Mouse (Mus musculus): Measurements from ENCODE around the gene Gm45062.
"Not testable (repeated sequence)": the region's sequence is repeated elsewhere in the genome, so short reads cannot be mapped to it uniquely, and the experiment has no call there.

Gene Gm45062

DNA sequence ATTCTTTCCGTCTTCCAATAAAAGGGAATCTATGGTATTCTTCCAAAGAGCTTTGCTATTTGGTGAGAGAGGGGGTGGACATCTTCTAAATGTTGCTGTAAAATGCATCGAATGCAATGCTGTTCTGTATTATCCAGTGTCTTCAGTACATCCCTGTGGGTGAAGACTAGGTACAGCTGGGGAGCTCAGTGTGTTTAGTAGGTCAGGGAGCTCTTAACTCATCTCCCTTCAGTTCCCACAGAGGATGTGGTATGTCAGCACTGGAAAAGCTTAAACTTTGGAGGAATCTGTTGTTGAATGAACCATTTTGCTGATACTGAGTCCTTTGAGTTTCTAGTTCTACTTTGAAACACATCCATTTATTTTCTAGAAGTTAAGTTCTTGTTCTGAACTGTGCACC, 53.3 kb downstream of the Gm45062 start:
- no peak for DNase-seq (ENCODE audit: low spot score in 2 of 2)

DNA sequence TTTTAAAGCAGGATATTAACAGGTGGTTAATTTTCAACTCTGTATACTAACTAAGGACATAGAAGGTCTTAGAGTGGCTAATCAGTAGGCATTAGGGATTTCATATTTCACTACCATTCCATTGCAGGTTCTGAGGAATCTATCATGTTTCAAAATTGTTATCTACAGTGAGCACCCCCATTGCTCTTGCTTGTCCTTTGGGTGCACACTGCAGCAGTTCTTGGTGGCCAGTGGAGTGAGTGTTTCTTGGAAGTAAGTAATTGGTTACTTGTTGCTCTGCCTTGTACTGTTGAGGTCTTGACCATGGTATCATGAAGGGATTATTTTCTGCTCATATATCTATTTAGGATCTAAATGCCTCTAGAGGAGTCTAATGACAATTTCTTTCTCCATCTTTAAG, 57.0 kb downstream of the Gm45062 start:
- no peak for DNase-seq (ENCODE audit: low spot score in 2 of 2)

DNA sequence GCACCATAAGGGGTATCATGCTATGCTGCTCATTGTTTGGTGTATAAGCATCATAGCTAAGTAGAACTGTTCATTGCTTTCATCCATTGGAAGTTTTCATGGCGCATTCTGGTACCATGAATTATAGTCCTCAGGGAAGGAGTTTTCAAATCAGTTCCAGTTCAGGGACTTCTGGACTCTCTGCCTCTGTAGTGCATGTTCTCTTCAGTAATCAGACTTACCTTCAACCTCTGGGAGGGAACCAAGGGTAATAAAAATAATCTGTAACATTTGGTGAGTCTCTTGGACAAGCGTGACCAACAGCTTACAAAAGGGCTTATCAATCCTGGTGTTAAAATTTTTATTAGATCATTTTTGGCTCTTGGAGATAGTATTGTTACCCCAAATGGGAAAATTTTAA, 60.3 kb downstream of the Gm45062 start:
- no peak for DNase-seq (ENCODE audit: low spot score in 2 of 2)

DNA sequence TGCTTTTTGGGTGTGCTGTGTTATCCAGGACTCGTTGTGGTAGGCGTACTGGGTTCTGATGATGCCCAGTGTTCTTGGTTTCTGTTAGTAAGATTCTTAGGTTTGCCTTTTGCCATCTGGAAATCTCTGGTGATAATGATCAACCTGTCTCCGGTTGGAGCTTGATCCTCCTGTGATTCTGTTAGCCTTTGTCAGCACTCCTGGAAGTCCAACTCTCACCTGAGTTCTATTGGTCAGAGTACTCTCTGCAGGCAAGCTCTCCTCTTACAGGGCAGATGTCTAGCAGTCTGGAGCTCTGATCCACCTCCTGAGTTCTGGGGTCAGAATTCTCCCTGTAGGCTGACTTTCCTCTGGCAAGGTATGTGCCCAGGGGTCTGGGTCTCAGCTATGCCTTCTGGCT, 72.2 kb downstream of the Gm45062 start:
- DNase-seq (ENCODE audit: low spot score in 2 of 2): not testable (repeated sequence)

DNA sequence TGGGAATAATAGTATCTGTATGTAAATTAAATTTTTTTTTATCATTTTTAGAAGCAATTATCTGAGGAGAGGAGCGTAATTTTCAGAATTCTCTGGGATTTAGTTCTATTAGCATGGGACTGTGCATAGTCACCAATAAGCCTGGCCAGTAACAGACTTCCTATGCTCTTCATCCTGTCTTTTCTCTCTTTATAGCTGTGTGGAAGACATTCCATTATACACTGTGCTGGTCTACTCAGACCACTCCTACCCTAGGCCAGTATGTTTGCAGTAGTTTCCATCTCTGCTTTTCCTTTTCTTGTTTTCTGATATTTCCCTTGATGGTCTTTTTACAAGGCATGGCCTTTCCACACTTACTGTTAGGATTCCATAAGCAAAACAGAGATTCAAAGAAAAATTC, 74.1 kb downstream of the Gm45062 start:
- DNase-seq (ENCODE audit: low spot score in 2 of 2): no peak

DNA sequence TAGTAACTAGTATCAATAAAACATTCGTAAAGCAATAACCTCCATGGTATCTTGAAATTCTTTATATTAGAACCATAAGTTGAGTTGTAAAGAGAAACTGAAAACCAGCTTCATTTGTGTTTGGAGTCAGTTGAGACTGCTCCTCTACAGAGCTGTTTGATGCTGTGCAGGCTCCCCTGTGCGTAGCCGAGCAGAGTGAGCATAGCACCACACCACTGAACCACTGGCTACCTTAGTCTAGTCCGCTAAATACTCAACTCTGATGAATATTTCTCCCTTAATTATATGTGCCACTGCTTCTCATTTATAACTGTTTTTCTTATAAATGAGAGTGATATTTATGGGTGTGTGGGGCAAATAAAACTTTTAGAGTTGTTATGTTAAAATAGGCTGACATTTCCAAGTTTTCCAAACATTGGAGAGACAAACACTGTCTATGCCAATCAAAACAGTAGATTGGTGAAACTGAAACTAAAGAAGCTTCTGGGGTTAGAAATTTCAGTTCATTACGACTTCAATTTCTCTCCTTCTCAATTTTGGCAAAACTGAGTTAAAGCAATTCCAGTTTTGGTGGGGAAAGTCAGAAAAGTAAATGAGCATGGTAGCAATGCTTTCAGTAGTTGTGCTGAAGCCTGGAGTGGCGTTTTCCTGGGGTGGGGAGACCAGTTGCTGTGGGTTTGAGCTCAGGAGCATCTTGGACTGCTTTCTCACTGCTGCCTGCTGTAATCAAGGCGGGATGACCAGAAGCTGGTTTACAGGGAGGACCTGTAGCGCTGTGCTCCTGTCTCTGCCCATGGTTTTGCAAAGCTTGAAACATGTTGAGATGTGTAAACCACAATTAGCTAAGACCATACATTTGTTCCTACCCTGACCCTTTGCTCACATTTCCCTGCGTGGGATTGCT, 77.5 kb downstream of the Gm45062 start:
- no peak for DNase-seq (ENCODE audit: low spot score in 2 of 2)

DNA sequence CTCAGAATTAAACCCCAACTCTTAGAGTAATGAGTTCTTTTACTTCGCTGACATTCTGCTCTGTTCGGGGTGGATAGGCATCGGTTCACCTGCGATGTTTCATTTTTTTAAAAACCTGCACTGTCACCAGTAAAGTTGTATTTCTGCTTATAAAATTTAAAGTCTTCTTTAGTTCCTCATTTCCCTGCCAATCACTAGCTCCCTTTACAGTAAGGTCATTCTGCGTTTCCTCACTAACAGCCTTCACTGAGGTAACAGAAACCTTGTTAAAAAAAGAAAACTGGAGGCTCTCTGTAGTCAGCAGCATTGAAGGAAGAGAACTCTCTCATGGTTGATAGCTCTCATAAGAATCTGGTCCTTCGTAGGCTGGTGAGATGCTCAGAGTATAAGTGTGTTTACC, 80.2 kb downstream of the Gm45062 start:
- no peak for DNase-seq (ENCODE audit: low spot score in 2 of 2)

DNA sequence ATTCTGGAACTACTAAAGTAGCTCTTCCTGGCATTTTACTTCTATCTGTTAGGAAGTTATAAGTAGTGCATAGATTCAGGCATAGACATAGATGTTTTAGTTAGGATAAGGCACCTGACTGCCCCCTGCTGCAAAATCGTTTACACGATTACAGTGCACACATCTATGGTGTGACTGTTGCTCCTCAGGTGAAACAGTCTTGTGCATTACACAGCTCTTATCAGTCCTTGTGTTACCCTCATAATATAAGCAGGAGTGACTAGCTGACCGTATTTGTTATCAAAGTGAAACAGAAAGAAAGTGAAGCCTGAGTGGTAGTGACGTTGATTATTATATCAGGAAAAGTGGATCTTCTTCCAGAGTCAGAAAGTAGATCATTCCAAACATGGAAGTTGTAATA, 84.0 kb downstream of the Gm45062 start:
- no peak for DNase-seq (ENCODE audit: low spot score in 2 of 2)

DNA sequence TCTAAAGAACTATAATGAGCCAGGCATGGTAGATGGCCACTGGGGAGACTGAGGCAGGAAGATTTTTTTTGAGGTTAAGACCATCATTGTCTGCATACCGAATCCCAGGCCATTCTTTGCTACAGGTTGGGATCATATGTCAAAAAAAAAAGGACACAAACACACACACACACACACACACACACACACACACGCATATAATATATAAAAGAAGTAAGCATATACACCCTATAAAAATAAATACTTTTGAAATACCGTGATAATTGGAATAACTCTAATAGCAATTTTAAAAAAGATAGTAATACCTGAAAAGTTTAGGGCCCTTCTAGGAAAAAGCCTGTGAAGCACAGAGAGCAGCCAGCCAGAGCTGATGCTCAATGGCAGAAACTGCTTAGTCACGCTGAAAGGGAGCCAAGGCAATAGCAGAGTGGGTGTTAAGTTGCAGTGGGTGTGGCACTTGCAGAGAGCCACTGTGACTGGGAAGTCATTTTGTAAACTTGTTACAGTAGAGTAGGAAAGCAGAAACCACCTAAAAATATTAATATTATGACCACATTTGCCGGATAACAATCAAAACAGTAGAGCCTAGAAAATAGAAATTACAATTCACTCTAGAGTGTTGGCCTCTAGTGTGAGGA, 86.1 kb downstream of the Gm45062 start:
- no peak for DNase-seq (ENCODE audit: low spot score in 2 of 2)

DNA sequence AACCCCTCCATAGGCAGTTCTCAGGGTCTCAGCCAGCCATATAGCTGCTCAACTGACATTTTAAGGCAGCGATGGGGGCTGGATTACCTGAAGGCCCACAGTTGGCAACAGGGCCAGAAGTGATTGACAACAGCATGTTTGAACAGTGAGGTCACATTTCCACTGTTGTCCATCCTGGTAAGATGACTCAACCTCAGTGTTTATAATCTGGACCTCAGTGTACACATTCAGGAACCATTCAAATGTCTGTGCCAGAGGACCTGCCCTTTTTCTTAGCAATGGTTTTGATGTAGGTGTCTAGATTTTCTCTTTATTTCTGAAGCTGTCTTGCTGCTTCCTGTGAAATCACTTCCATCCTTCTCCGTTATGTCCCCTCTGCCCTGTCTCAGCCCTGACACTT, 87.9 kb downstream of the Gm45062 start:
- no peak for DNase-seq (ENCODE audit: low spot score in 2 of 2)

DNA sequence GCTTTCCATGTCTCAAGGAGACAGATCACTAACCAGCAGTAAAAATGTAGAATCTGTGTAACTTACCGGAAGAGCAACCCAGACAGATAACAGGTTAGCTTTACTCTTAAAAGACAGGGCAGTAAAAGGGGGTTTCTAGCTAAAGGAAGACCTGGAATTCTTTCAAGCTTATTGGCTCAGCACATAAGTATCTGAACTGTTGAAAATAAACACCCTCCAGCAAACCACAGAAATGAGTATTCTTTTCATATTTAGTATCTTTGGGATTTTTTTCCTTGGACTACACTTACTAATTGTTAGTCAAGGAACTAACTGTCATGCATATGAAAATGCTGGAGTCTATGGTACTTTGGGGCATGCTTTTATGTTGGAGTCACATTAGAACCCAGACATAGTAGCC, 89.1 kb downstream of the Gm45062 start:
- DNase-seq (ENCODE audit: low spot score in 2 of 2): no peak

DNA sequence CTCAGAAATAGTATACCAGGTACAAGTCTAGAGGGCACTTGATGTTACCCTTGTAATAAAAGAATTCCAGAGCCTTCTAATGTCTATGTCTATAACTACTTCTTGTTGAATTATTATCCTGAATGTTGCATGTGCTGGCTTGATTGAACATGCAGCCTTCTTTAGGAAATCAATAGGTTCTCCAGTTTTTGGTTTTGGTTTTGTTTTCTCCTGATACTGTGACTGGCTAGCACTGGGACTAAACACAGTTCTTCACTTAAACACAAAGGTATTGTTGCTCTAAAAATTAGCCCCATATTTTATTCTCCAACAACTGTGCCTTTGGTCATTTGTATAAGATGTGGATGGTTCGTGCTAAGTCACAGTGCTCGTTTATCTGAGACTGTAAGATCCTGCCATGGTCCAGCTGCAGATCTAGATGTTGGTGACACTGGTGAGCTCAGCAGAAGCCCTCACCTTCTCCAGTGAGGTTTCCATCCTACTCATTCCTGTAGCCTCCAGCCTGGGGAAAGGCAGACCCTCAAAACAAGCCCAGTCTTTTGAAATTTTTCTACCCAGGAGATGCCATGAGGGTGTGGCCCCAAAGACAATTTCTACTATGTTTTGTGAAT, 89.9 kb downstream of the Gm45062 start:
- no peak for DNase-seq (ENCODE audit: low spot score in 2 of 2)

DNA sequence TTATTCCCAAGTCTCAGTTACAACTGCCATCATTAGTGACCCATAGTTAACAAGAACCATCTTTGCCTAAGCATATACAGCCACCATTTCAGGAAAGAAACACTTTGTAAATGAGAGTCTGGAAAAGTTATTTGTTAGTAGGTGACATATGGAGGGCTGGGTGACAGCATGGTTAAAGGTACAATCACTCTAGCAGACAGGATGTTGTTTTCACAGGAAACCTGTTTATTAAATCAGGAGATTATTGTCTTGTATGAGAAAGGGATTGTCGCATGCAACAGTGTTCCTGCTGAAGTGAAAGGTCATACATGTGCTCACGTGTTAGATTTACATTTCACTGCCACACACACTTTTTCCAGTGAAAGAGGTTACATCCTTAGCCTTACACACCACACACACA, 92.3 kb downstream of the Gm45062 start:
- no peak for DNase-seq (ENCODE audit: low spot score in 2 of 2)

DNA sequence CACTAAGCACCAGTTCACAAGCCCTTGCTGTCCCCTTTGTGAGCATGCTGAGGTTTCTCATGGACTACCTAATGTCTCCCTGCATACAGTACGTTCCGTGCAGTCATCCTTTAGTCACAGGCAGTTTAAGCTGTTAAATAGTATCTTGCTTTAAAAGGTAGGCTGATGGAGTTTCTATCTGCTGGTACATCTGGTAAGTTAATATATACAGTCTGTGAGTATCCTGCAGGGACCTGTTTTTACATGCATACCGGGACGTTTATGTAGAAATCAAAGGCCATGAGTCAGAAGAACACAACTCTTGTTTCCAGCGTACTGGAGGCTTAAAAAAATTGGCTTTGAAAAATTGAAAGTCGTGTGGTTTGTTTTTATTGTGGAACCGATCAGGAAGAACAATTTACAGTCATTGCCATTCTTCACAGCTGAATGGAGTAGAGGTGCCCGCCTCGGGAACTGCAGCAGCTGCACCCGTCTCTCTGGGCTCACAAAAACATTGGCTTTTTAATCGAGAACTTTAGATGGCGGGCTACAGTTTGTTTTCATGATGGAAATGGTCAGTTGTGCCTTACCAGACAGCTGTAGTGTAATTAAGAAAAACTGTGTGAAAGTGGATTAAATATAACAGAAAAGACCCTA, 93.4 kb downstream of the Gm45062 start:
- no peak for DNase-seq (ENCODE audit: low spot score in 2 of 2)

DNA sequence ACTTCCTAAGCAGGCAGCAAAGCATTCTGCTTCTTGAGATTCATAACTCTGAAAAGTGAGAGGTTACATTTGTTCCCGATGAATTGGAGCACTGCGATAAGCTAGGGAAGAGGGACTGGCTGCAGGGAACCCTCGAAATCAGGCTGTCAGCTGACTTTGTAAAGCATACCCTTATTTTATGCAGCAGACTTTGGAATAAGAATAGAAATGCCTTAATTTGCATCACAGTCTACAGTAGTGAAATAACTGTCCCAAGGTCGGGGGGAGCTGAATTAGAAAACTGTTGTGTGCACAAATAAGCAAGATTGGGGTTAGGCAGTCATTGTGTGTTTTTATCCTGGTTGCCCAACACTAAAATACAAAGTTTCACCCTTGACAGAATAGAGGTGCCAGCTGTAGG, 94.2 kb downstream of the Gm45062 start:
- DNase-seq (ENCODE audit: low spot score in 2 of 2): no peak

DNA sequence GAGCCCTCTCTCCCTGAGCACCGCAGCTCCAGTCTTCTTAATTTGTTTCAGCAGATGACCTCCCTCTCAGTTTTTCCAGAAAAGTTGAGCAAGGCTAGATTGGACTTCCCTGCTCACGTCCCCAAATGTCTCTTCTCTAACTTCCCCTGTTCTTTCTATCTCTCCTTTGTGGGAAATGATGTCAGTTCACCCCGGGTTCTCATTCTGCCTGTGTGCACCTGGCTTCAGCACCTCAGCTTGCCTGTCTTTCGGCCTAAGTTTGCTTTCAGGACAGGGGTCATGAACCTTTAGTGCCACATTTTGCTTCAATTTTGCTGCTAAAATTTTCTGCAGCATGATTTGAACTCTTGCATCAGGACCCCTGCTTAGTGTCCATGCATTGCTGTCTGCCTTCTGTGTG, 95.6 kb downstream of the Gm45062 start:
- DNase-seq (ENCODE audit: low spot score in 2 of 2): no peak

DNA sequence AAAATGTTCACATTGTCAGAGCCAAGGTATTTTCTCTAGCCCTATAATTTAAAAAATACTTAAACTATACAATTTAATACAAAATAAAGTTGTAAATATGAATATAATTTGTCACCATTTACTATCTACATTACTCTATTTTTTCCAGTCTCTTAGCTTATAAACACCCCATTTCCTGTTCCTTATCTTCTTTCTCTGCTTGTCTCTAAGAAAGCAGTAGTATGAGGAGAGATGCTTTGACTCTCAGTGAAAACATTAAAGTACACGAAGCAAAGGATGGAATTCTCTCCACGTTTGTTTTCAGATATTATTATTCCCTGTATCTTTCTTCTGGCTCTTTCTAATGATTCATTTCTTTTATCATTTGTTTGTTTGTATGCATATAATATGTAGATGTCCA, 99.0 kb downstream of the Gm45062 start:
- no peak for DNase-seq (ENCODE audit: low spot score in 2 of 2)

DNA sequence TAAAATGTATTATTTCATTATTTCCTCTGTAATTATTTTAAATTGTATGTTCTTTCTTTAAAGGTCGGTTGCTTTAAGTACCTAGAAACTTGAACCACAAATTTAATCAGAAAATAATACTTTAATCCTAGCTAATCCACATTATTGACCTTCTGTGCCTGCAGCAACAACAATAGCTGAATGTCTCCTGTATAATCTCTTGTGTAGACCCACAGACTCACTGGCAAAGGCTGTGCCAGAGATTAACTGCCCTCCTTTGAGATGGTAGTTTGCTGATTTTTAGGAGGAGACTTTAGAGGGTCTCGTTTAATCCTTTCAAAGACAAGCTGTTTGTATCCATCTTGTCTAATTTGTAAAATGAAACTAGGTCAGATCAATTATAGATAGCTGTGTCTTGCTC, 99.5 kb downstream of the Gm45062 start:
- DNase-seq (ENCODE audit: low spot score in 2 of 2): no peak

DNA sequence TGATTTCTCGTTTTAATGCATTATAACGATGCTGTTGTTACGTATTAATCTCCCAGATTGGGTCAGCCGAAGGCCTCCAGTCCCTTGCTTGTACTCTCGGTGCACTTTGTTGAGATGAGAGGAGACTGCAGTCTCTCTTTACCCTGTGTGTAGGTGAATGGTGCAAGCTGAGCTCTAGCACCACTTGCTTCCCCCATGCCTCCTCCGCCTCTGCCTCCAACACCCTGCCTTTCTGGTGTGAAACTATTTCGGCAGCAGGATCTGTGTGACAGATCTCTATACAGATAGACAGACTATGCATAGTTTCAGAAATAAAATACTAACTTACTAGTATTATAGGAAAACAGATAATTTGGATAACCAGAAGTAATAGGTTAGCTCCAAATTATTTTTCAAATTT, 101.6 kb downstream of the Gm45062 start:
- DNase-seq (ENCODE audit: low spot score in 2 of 2): no peak

DNA sequence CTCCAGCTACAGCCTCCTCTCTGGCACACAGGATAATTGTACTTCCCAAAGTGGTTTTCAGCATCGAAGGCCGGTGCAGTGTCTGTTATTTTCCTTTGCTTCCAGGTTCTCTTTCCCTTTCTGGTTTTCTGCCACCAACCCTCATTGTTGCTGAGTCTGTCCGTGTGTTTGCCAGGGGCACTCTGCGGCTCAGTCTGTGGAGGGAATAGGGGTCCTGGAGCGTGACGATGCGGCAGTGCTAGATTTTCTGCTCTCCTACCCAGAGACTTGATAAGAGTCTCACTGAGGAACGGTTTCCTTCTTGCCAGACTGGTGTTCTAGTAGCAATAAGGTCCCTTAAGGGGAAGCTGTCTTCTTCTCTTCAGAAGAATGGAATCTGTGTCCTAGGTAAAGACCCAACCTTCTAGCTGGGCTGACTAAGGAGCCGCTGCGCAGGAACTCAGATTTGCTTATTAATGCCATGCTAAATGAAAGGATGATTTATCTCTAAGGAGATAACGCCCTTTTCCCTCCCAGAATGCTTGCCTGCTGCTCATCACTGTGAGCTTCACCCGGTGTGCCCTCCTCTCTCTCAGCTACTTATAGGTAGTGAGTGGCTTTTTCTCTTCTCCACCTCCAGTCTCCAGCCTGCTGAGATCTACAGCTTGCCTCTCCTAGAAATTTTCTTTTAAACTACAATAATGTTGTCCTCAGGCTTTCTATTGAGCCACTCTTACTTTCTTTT, 104.9 kb downstream of the Gm45062 start:
- no peak for DNase-seq (ENCODE audit: low spot score in 2 of 2)

DNA sequence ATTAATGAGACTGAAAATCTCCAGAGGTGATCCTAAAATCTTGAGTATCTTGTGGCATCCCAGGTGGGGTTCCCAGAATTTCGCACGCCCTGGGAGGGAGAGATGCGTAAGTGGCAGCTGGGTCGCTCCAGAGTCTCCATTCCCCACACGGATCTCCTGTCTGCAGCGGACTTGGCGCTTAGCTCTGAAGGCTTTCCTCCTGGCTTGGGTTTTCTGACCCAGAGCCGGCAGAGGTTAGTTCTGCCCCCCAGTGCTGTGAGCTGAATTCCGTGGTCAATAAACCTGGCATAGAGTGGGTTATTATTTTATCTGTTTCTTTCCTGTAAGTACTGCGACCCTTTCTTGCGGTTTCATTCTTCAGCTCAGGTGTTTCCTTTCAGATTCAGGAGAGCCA, 105.5 kb downstream of the Gm45062 start:
- DNase-seq (ENCODE audit: low spot score in 2 of 2): no peak

DNA sequence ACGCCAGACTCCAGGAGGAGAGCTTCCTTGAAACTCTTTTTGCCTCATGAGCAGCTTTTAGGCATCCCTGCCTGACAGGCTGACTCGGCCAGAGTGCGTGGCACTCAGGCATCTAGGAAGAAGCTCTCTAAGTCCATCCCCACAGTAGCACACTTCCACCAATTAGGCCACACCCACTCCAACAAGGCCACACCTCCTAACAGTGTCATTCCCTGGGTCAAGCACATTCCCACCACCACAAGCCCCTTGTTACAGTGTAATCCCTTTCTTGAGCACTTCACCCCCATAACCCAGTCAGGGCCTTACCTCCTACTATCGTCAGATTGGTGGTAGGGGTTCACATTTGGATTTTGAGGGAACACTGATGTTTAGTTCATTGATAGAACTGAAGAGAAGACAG, 108.4 kb downstream of the Gm45062 start:
- no peak for DNase-seq (ENCODE audit: low spot score in 2 of 2)
